Mouse (Mus musculus) heart, adult 8-10 months (tissue): ENCODE data around the gene Olfr381. TPM values are rescaled to one million over a fixed set of nuclear protein-coding genes. Genes with fewer than 3 reads are reported as not detected.
"Not testable (repeated sequence)": the region's sequence is repeated elsewhere in the genome, so short reads cannot be mapped to it uniquely, and the experiment has no call there.

Experiments
- DNase-seq: peaks from one replicate; pipeline ENCODE4 v3.0.0; 2022; ENCODE audit warnings: low spot score
- total RNA-seq, 4 experiments: library from RNA; stranded (reverse); gene quantifications; 2 replicates each; pipeline ENCODE4 v1.2.4; 2022

Gene Olfr381
- total RNA-seq = not detected

DNA sequence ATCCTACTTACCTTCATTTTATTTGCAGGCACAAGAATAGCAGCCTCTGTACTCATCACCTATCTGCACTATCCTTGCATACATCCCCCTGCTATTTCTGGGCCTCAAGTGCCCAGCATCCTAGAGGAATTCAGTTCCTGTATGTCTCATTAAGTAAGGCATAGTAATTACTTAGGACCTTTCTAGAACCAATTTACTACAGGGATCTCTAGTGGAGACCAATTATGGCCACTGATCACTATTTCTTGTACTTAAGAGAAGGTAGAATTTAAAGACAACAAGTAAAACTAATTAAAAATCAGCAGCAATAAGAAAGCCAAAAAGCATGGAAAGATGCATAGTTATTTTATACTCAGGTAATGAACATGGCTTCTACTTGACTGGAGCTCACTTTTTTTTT lies at the start of gene Olfr381:
TSS of gene Olfr381 (minus strand) at position 101 of the 400 bp plus-strand sequence.
- no peak for DNase-seq

DNA sequence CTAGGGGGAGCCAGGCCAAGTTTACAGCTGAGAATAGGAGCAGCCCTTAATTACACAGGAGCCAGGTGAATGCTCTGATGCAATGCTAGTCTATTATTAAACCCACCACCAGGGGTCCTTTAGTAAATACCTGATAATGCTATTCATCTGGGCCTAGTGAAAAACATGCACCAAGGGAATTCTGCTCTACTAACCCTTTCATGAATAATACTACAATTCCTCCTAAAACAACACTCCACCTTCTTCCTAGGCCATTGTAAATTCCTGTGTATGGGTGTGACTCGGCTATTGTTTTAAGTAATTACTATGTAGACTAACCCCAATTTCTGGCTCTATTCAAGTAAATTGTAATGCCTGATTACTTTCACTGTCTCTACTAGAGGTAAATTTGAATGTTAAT lies 37.6 kb upstream of the Olfr381 start:
- DNase-seq = not testable (repeated sequence)

DNA sequence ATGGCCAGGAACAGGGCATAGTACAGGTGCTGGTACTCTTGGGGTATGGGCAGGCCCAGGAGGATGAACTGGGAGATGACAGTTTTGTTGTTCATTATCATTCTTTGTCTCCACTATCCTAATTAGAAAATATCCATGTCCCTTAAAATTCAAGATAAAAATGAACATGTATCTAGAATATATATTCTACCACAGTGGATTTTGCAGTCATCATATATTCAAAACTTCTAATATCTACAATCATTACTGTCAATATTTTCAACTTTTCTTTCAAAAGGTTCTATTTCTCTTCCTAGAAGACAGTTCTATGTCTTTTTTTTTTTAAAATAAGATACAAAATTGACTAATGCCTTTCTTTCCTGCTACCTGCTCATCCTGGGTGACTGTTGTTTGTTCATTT lies 25.7 kb upstream of the Olfr381 start, which contains the start of gene Olfr382:
TSS of gene Olfr382 (minus strand) at position 101 of the 400 bp plus-strand sequence.
- DNase-seq = no peak

DNA sequence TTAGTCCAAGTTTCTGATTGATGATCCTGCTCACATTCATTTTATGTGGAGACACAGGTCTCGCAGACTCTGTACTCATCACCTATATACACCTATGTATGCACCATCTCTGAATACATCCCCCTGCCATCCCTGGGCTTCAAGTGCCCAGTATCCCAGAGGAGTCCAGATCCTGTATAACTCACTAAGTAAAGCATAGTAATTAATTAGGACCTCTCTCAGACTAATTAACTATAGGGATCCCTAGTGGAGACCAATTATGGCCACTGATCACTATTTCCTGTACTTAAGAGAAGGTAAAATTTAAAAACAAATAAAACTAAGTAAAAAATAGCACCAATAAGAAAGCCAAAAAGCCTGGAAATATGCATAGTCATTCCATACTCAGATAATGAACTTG lies 34.0 kb downstream of the Olfr381 start, which contains the start of gene Olfr380:
TSS of gene Olfr380 (minus strand) at position 101 of the 400 bp plus-strand sequence.
- DNase-seq = no peak

Other genes with a start within 250 kb of the Olfr381 start
- under 1 TPM in 2 of 4 experiments, not detected in 2; 0.06 TPM for gene Trpv3, start 224.2 kb downstream of the Olfr381 start, total RNA-seq
- 1 to 10 TPM; 2.5 to 3.4 (median 2.8) TPM for gene Aspa, start 162.0 kb downstream of the Olfr381 start, total RNA-seq
- not detected for gene Gm49340, start 161.9 kb downstream of the Olfr381 start, total RNA-seq
- not detected for gene Spata22, start 161.9 kb downstream of the Olfr381 start, total RNA-seq
- not detected for gene Olfr20, start 140.8 kb downstream of the Olfr381 start, total RNA-seq
- gene Olfr376, start 120.4 kb downstream of the Olfr381 start, total RNA-seq = not detected
- not detected for gene Olfr1, start 92.0 kb downstream of the Olfr381 start, total RNA-seq
- gene Olfr378, start 63.1 kb downstream of the Olfr381 start, total RNA-seq = not detected
- gene Olfr380, start 34.1 kb downstream of the Olfr381 start, total RNA-seq = not detected
- gene Olfr382, start 25.6 kb upstream of the Olfr381 start, total RNA-seq = not detected
- gene Olfr385, start 101.4 kb upstream of the Olfr381 start, total RNA-seq = not detected
- not detected for gene Olfr384, start 107.0 kb upstream of the Olfr381 start, total RNA-seq
- gene Zfp735, start 197.2 kb upstream of the Olfr381 start, total RNA-seq = not detected